Mouse (Mus musculus): ENCODE measurements around the gene Gm21863. TPM values are rescaled to one million over a fixed set of nuclear protein-coding genes. Genes with fewer than 3 reads are reported as not detected.
"Not testable (repeated sequence)": the region's sequence is repeated elsewhere in the genome, so short reads cannot be mapped to it uniquely, and the experiment has no call there.

Gm21863 gene
- not detected for total RNA-seq (2021)
- long read RNA-seq, experiment 1, result 0 reads
- long read RNA-seq, experiment 2, result 0 reads

- not testable (repeated sequence) for DNase-seq
Measured at GRCm38 (mm10) chr12:19953869-19954555, at the start of gene Gm21863. Gene Gm21863, plus strand, starts transcription at chr12:19954505.

DNA sequence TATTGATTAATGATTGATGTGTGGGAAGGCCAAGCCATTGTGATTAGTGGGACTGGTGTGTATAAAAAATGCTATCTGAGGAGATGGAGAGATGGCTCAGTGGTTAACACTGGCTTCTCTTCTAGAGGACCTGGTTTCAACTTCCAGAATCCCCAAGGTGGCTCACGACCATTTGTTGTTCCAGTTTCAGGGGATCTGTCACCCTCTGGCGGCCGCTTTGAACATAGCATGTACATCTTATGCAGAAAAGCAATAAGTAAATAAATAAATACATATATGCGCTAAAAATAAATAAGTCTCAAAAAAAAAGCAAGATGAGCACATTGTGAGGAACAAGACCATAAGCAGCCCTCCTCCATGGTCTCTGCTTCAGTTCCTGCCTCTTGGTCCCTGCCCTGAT lies 26.3 kb upstream of the Gm21863 start:
- peak in 1 of 2 experiments; percentile 10 for DNase-seq

All from heart, adult 18-20 months (tissue).